Mouse (Mus musculus) neural tube, embryonic 13.5 days (tissue): ENCODE measurements around the gene Gm3138. TPM values are rescaled to one million over a fixed set of nuclear protein-coding genes. Genes with fewer than 3 reads are reported as not detected.
"Not testable (repeated sequence)": the region's sequence is repeated elsewhere in the genome, so short reads cannot be mapped to it uniquely, and the experiment has no call there.

Experiments used
- ATAC-seq: fragments of 200-750 bp; cut with Nextera tagmentation; 2 replicates; pipeline ENCODE4 v1.8.0; 2017; ENCODE audit warnings: low read depth, mild to moderate bottlenecking, moderate TSS enrichment, moderate library complexity
- H3K27ac ChIP-seq: fragments of 300-500 bp; sonication (generic); replicated peaks from 2 replicates; pipeline ENCODE4 v1.5.1; 2015; ENCODE audit warnings: moderate library complexity, mild to moderate bottlenecking, inconsistent platforms
- H3K27me3 ChIP-seq: fragments of 300-500 bp; sonication (generic); 2 replicates; pipeline ENCODE4 v1.6.1; 2015; ENCODE audit warnings: mild to moderate bottlenecking, inconsistent platforms
- H3K36me3 ChIP-seq: fragments of 300-500 bp; sonication (generic); 2 replicates; pipeline ENCODE4 v1.6.1; 2015; ENCODE audit warnings: mild to moderate bottlenecking, inconsistent platforms
- H3K4me1 ChIP-seq: fragments of 300-500 bp; sonication (generic); replicated peaks from 2 replicates; pipeline ENCODE4 v1.6.1; 2015; ENCODE audit warnings: inconsistent platforms
- H3K4me2 ChIP-seq: fragments of 300-500 bp; sonication (generic); 2 replicates; pipeline ENCODE4 v1.6.1; 2015; ENCODE audit warnings: inconsistent platforms, mild to moderate bottlenecking, moderate library complexity
- H3K4me3 ChIP-seq: fragments of 300-500 bp; sonication (generic); 2 replicates; pipeline ENCODE4 v1.5.1; 2015; ENCODE audit warnings: mild to moderate bottlenecking, inconsistent platforms
- H3K9ac ChIP-seq: fragments of 300-500 bp; sonication (generic); 2 replicates; pipeline ENCODE4 v1.6.1; 2015; ENCODE audit warnings: moderate library complexity, mild to moderate bottlenecking, inconsistent platforms
- H3K9me3 ChIP-seq: fragments of 300-500 bp; sonication (generic); 2 replicates; pipeline ENCODE4 v1.6.1; 2016; ENCODE audit warnings: inconsistent platforms
- WGBS: fragments of 180-500 bp; shearing (Covaris S2); methylation state at CpG from one replicate; pipeline ENCODE4 v1.1.7; 2015; 5-methylcytosine and 5-hydroxymethylcytosine counted together
- polyA plus RNA-seq: library from polyadenylated mRNA; unstranded; fragments of >200 nt; fragmentation: Nextera tagmentation; extraction: Ambion mirVana; gene quantifications from 2 replicates; pipeline ENCODE4 v1.2.1, GENCODE M21; 2015

Gene Gm3138
- not detected in 2 replicates for polyA plus RNA-seq

DNA sequence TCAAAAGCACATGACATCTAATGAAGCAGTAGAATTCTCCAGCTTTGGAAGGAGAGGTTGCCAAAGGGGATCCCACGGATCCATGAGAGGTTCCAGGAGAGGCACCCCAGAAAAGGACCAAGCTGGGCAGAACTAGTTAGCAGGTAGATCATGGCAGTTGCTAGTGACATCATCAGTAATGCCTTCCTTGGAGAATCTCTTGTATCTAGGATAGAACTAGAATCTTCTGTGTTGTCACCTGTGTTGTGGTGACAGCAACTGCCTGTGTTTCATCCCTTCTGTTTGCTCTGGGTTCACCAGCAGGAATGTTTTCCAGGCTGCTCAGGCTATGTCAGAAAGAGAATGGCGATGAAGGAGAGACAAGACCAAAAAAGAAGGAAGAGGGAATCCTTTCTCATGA is at the start of gene Gm3138:
Gene Gm3138, plus strand, starts transcription at position 301 of the 400 bp plus-strand sequence.
- WGBS, result no CpG with 5 or more reads among the region's 2 CpGs
- H3K4me1 ChIP-seq, H3K4me2 ChIP-seq, ATAC-seq, H3K36me3 ChIP-seq, H3K9me3 ChIP-seq, H3K27me3 ChIP-seq, H3K27ac ChIP-seq, H3K4me3 ChIP-seq, H3K9ac ChIP-seq: not testable (repeated sequence)

DNA sequence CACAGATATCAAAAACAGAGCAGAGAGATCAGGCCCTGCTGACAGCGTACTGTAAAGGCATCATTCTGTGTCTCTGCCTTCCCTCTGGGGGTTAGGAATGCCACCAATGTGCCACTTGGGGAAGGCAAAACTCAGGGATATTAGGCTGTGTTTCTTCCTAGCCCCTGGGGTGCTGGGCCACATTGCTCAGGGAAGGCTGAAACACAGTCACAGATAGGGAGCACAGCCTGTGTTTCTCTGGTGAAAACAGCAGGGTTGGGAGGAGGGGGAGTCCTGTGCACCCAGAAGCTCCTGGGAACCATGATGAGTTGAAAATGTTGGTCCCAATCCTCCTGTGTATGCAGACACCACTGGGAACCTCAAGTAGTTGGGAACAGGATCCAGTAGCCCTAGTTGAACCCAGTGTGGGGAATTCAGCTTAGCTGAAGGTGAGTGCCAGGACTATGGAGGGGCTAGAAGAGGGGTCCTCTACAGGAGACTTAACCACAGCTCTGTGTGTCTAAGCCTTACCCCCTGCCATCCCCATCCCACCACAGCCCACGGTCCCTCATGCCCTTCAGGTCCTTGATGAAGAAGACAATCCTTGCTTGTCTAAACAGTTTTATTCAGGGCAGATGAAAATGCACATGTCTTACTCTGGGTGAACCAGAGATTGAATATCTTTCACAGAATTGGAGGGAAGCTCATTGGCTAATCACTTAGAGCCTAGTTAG is 20.0 kb downstream of the Gm3138 start:
- ATAC-seq, result not testable (repeated sequence)

DNA sequence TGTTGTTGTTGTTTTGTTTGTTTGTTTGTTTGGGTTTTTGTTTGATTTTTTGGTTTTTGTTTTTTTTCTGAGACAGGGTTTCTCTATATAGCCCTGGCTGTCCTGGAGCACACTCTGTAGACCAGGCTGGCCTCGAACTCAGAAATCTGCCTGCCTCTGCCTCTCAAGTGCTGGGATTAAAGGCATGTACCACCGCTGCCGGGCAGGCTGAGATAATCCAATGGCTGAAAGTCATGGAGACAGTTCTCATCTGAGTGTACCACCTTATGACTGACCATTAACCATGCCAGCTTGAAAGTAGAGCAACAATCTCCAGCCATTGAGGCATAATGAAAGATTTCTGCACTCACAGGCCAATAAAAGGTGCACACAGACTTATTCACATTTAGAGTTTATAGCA is 30.4 kb downstream of the Gm3138 start:
- H3K9me3 ChIP-seq, H3K27me3 ChIP-seq, H3K4me2 ChIP-seq, H3K36me3 ChIP-seq, H3K4me1 ChIP-seq, ATAC-seq, H3K9ac ChIP-seq, H3K27ac ChIP-seq, H3K4me3 ChIP-seq: not testable (repeated sequence)
- 82% methylated on average over 2 of the region's 3 CpGs for WGBS

More for the DNA sequence above, 20.0 kb downstream of the Gm3138 start:
- H3K27ac ChIP-seq, H3K9me3 ChIP-seq, H3K9ac ChIP-seq, H3K36me3 ChIP-seq, H3K4me3 ChIP-seq, H3K27me3 ChIP-seq, H3K4me2 ChIP-seq, H3K4me1 ChIP-seq: not testable (repeated sequence)
- WGBS, result 95% methylated on average over 2 of the region's 2 CpGs

Other genes with a start within 250 kb of the Gm3138 start
- gene Gm5796, start 225.7 kb upstream of the Gm3138 start, polyA plus RNA-seq, result 1.6 and 2.4 TPM in 2 replicates
- not detected in 2 replicates for gene Gm3115, start 165.5 kb upstream of the Gm3138 start, polyA plus RNA-seq
- gene Gm8108, start 139.1 kb upstream of the Gm3138 start, polyA plus RNA-seq, result 2.4 and 3.0 TPM in 2 replicates
- gene Gm3127, start 84.6 kb upstream of the Gm3138 start, polyA plus RNA-seq, result not detected in 2 replicates
- gene Gm2974, start 67.1 kb upstream of the Gm3138 start, polyA plus RNA-seq, result 4.4 and 4.9 TPM in 2 replicates
- not detected in 2 replicates for gene Gm3149, start 67.7 kb downstream of the Gm3138 start, polyA plus RNA-seq
- gene 2610042L04Rik, start 85.1 kb downstream of the Gm3138 start, polyA plus RNA-seq, result 2.3 and 3.8 TPM in 2 replicates
- not detected in 2 replicates for gene Gm3159, start 147.9 kb downstream of the Gm3138 start, polyA plus RNA-seq
- gene Gm3164, start 165.8 kb downstream of the Gm3138 start, polyA plus RNA-seq, result 3.4 and 3.5 TPM in 2 replicates
- gene Gm3173, start 181.4 kb downstream of the Gm3138 start, polyA plus RNA-seq, result 1.4 TPM in 1 of 2 replicates, not detected in the other
- not detected in 2 replicates for gene Gm3182, start 232.1 kb downstream of the Gm3138 start, polyA plus RNA-seq